Mouse (Mus musculus) bone marrow, adult 2 months (tissue): ENCODE data around the gene Ndrg3. TPM values are rescaled to one million over a fixed set of nuclear protein-coding genes. Genes with fewer than 3 reads are reported as not detected.
"Not testable (repeated sequence)": the region's sequence is repeated elsewhere in the genome, so short reads cannot be mapped to it uniquely, and the experiment has no call there.

ENCODE experiments used
- H3K27ac ChIP-seq: fragments of 200-500 bp; 2 replicates; pipeline ENCODE4 v1.5.1; 2012; ENCODE audit warnings: low read depth, mild to moderate bottlenecking, control low read depth, inconsistent platforms, low read length; ENCODE audit not compliant: control insufficient read depth, poor library complexity, insufficient read depth
- H3K4me1 ChIP-seq: fragments of 200-500 bp; 2 replicates; pipeline ENCODE4 v1.6.1; 2011; ENCODE audit warnings: low read length; ENCODE audit not compliant: control insufficient read depth, insufficient read depth
- H3K4me3 ChIP-seq: fragments of 200-500 bp; replicated peaks from 2 replicates; pipeline ENCODE3; 2011; ENCODE audit warnings: mild to moderate bottlenecking, low read depth, low read length, control low read depth; ENCODE audit not compliant: control insufficient read depth
- CTCF ChIP-seq: fragments of 200-500 bp; IDR thresholded peaks from 2 replicates; pipeline ENCODE4 v1.5.1; 2011; ENCODE audit warnings: low read length, control low read depth; ENCODE audit not compliant: control insufficient read depth, insufficient read depth
- POLR2A ChIP-seq: fragments of 200-500 bp; IDR thresholded peaks from 2 replicates; pipeline ENCODE4 v1.6.1; 2011; ENCODE audit warnings: low read depth, mild to moderate bottlenecking, control low read depth, low read length, borderline replicate concordance; ENCODE audit not compliant: control insufficient read depth
- WGBS: fragments of 180-500 bp; shearing (Covaris S2); methylation state at CpG from one replicate; pipeline ENCODE4 v1.1.7; 2018; 5-methylcytosine and 5-hydroxymethylcytosine counted together
- polyA plus RNA-seq: library from polyadenylated mRNA; stranded (reverse); fragments of >200 nt; gene quantifications from 2 replicates; pipeline ENCODE4 v1.2.4, GENCODE M21; 2011; ENCODE audit warnings: low replicate concordance; ENCODE audit not compliant: missing spikeins, insufficient read depth, insufficient read length

The Ndrg3 gene
- polyA plus RNA-seq, 1 experiment = 17.1 TPM

- H3K4me3 ChIP-seq = no peak overlapping the region
- TF ChIP-seq POLR2A (no peak), CTCF (no peak)
- H3K27ac ChIP-seq = no peak overlapping the region
- WGBS = 90% methylated on average over 6 of the region's 6 CpGs
- no peaks in the 10 kb centered on the region for H3K4me1 ChIP-seq
Measured at GRCm38 (mm10) chr2:156935005-156935404, 56.9 kb downstream of the Ndrg3 start.

GRCm38 (mm10) chr2:156933426-156933825, 58.4 kb downstream of the Ndrg3 start:
- Histone ChIP-seq H3K4me1 (no peaks in the 10 kb centered on the region), H3K4me3 (no peak overlapping the region), H3K27ac (no peak overlapping the region)
- TF ChIP-seq POLR2A (no peak), CTCF (no peak)
- WGBS = 76% methylated on average over 1 of the region's 1 CpGs

GRCm38 (mm10) chr2:156931421-156931820, 60.4 kb downstream of the Ndrg3 start:
- TF ChIP-seq POLR2A (no peak), CTCF (no peak)
- Histone ChIP-seq H3K4me1 (no peaks in the 10 kb centered on the region), H3K4me3 (no peak overlapping the region), H3K27ac (no peak overlapping the region)
- WGBS = 91% methylated on average over 2 of the region's 2 CpGs

- WGBS = 85% methylated on average over 6 of the region's 6 CpGs
- Histone ChIP-seq H3K4me1 (no peaks in the 10 kb centered on the region; the same call in 1 of the 2 replicates), H3K4me3 (no peak overlapping the region), H3K27ac (no peak overlapping the region)
- TF ChIP-seq POLR2A = no peak
- TF ChIP-seq CTCF = no peak
Measured at GRCm38 (mm10) chr2:156930549-156930948, 61.3 kb downstream of the Ndrg3 start.

GRCm38 (mm10) chr2:156929519-156930120, 62.2 kb downstream of the Ndrg3 start:
- WGBS = 72% methylated on average over 11 of the region's 11 CpGs
- H3K27ac ChIP-seq = no peak overlapping the region
- no peak overlapping the region for H3K4me3 ChIP-seq
- no peaks in the 10 kb centered on the region; the same call in 1 of the 2 replicates for H3K4me1 ChIP-seq
- TF ChIP-seq POLR2A (no peak), CTCF (no peak)

- TF ChIP-seq CTCF (no peak), POLR2A (no peak)
- Histone ChIP-seq H3K27ac (no peak overlapping the region), H3K4me3 (no peak overlapping the region), H3K4me1 (peaks cover 4% of the 10 kb centered on the region; the same call in 1 of the 2 replicates)
- 93% methylated on average over 6 of the region's 6 CpGs for WGBS
Measured at GRCm38 (mm10) chr2:156928606-156929005, 63.2 kb downstream of the Ndrg3 start.

GRCm38 (mm10) chr2:156927663-156928062, 64.2 kb downstream of the Ndrg3 start:
- Histone ChIP-seq H3K4me3 (no peak overlapping the region), H3K27ac (no peak overlapping the region), H3K4me1 (peaks cover 4% of the 10 kb centered on the region; the same call in 1 of the 2 replicates)
- WGBS = 85% methylated on average over 6 of the region's 6 CpGs
- no peak for TF ChIP-seq CTCF
- no peak for TF ChIP-seq POLR2A

- 72% methylated on average over 3 of the region's 3 CpGs for WGBS
- not testable (repeated sequence) for H3K4me3 ChIP-seq, H3K4me1 ChIP-seq, H3K27ac ChIP-seq
Measured at GRCm38 (mm10) chr2:156925611-156926010, 66.2 kb downstream of the Ndrg3 start.

GRCm38 (mm10) chr2:156925075-156925474, 66.8 kb downstream of the Ndrg3 start:
- H3K4me1 ChIP-seq, H3K4me3 ChIP-seq: not testable (repeated sequence)
- H3K27ac ChIP-seq = peak overlapping the region; percentile 32; the same call in 1 of the 2 replicates
- 76% methylated on average over 4 of the region's 4 CpGs for WGBS
